Mouse (Mus musculus) c-Kit-positive CD71-negative TER-119-negative erythroid progenitor cells, embryonic 14.5 days (primary cell): ENCODE data around the gene Cst12.
A peak's percentile ranks its signal among the peaks of the same experiment; 100 is the strongest.
"Not testable (repeated sequence)": the region's sequence is repeated elsewhere in the genome, so short reads cannot be mapped to it uniquely, and the experiment has no call there.

ENCODE experiments used
- DNase-seq: peaks from one replicate; pipeline ENCODE4 v3.0.0-alpha.2; 2013; ENCODE audit warnings: low read depth

Gene Cst12

GRCm38 (mm10) chr2:148789142-148789541 lies at the start of gene Cst12:
Gene Cst12 (plus strand): TSS chr2:148789361.
- no peak for DNase-seq

GRCm38 (mm10) chr2:148743001-148743400 lies 46.2 kb upstream of the Cst12 start:
- DNase-seq = no peak

- DNase-seq = no peak
Observed at GRCm38 (mm10) chr2:148743846-148744407, 45.2 kb upstream of the Cst12 start.

- DNase-seq = no peak
Observed at GRCm38 (mm10) chr2:148750058-148750457, 39.1 kb upstream of the Cst12 start, which contains the start of gene Cstl1. Gene Cstl1 (plus strand): TSS chr2:148750358.

GRCm38 (mm10) chr2:148751893-148752813 lies 37.0 kb upstream of the Cst12 start:
- DNase-seq = peak; percentile 90

- no peak for DNase-seq
Observed at GRCm38 (mm10) chr2:148754310-148754846, 34.8 kb upstream of the Cst12 start.

GRCm38 (mm10) chr2:148763648-148764388 lies 25.3 kb upstream of the Cst12 start:
- no peak for DNase-seq

- not testable (repeated sequence) for DNase-seq
Observed at GRCm38 (mm10) chr2:148771397-148771796, 17.8 kb upstream of the Cst12 start, which contains the start of gene Cst11. Gene Cst11 (minus strand): TSS chr2:148771497.

- no peak for DNase-seq
Observed at GRCm38 (mm10) chr2:148781709-148782108, 7.5 kb upstream of the Cst12 start, which contains the start of gene 8030411F24Rik. Gene 8030411F24Rik (plus strand): TSS chr2:148782009.

- no peak for DNase-seq
Observed at GRCm38 (mm10) chr2:148798485-148798884, 9.3 kb downstream of the Cst12 start, which contains the start of gene Cst8. Gene Cst8 (plus strand): TSS chr2:148798785.

- DNase-seq = no peak
Observed at GRCm38 (mm10) chr2:148801491-148801921, 12.3 kb downstream of the Cst12 start.

- no peak for DNase-seq
Observed at GRCm38 (mm10) chr2:148806696-148807095, 17.5 kb downstream of the Cst12 start.

GRCm38 (mm10) chr2:148819909-148820308 lies 30.7 kb downstream of the Cst12 start, which contains the start of gene Cst13:
Gene Cst13 (plus strand): TSS chr2:148820081.
- DNase-seq = no peak

- DNase-seq = no peak
Observed at GRCm38 (mm10) chr2:148825986-148826385, 36.8 kb downstream of the Cst12 start.

GRCm38 (mm10) chr2:148834912-148835311 lies 45.8 kb downstream of the Cst12 start, which contains the start of gene Cst9:
Gene Cst9 (plus strand): TSS chr2:148835147.
- no peak for DNase-seq

GRCm38 (mm10) chr2:148838075-148838777 lies 49.1 kb downstream of the Cst12 start:
- no peak for DNase-seq

GRCm38 (mm10) chr2:148839224-148839623 lies 50.1 kb downstream of the Cst12 start:
- DNase-seq = no peak
